Mouse (Mus musculus) embryonic facial prominence, embryonic 10.5 days (tissue): Measurements from ENCODE around the gene Wasf2. TPM values are rescaled to one million over a fixed set of nuclear protein-coding genes. Genes with fewer than 3 reads are reported as not detected.
A peak's percentile ranks its signal among the peaks of the same experiment; 100 is the strongest.

Source experiments
- DNase-seq: peaks from one replicate; pipeline ENCODE4 v3.0.0-alpha.2; 2017; ENCODE audit warnings: low spot score
- H3K27ac ChIP-seq: fragments of 300-500 bp; sonication (generic); replicated peaks from 2 replicates; pipeline ENCODE4 v1.5.1; 2016; ENCODE audit warnings: mild to moderate bottlenecking
- H3K27me3 ChIP-seq: fragments of 300-500 bp; sonication (generic); replicated peaks from 2 replicates; pipeline ENCODE4 v1.6.1; 2016; ENCODE audit warnings: low read depth, mild to moderate bottlenecking; ENCODE audit not compliant: poor library complexity, severe bottlenecking
- H3K36me3 ChIP-seq: fragments of 300-500 bp; sonication (generic); replicated peaks from 2 replicates; pipeline ENCODE4 v1.6.1; 2016; ENCODE audit warnings: mild to moderate bottlenecking, moderate library complexity
- H3K4me1 ChIP-seq: fragments of 300-500 bp; sonication (generic); 2 replicates; pipeline ENCODE4 v1.6.1; 2016
- H3K4me3 ChIP-seq: fragments of 300-500 bp; sonication (generic); 2 replicates; pipeline ENCODE4 v1.5.1; 2016; ENCODE audit warnings: mild to moderate bottlenecking, moderate library complexity
- H3K9me3 ChIP-seq: fragments of 300-500 bp; sonication (generic); 2 replicates; pipeline ENCODE4 v1.6.1; 2016; ENCODE audit warnings: mild to moderate bottlenecking
- whole genome bisulfite sequencing: fragments of 180-500 bp; shearing (Covaris S2); methylation state at CpG from one replicate; pipeline ENCODE4 v1.1.7; 2016; 5-methylcytosine and 5-hydroxymethylcytosine counted together
- polyA plus RNA-seq: library from polyadenylated mRNA; unstranded; fragments of >200 nt; fragmentation: Nextera tagmentation; extraction: Ambion mirVana; gene quantifications from 2 replicates; pipeline ENCODE4 v1.2.1, GENCODE M21; 2016

The Wasf2 gene
- polyA plus RNA-seq, 1 experiment from 2014 or later, result 73.0 TPM

DNA sequence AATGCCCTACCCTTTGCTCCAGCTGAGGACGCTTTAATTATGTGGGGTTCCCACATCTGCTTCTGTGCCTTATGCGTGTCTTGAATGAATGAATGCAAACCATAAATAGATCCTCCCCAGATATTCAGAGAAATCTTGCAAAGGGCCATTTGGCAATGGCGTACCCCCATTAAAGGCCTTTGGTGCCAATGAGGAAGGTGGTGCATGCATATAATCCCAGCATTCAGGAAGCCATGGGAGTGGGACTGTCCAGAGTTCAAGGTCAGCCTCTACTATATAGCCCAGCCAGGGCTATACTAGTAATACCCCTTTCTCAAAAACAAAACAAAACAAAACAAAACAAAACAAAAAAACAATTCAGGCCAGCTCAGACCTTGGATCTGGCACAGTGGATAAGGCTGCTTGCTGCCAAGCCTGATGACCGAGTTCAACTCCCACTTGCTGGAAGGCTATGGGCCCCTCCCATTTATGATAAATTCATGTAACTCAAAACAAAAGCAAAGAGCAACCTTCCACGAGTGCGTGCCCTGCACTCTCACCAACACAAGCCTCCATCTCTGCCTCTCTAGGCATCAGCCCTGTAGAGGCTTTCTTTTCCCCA lies 11.4 kb upstream of the Wasf2 start:
- H3K4me1 ChIP-seq, result peaks cover 65% of the 10 kb centered on the region
- H3K27ac ChIP-seq, result 0 out of 2 replicates have a peak overlapping the region, but pooled peaks have one; percentile 19

GRCm38 (mm10) chr4:133119579-133119978 lies 10.7 kb upstream of the Wasf2 start:
- no peaks in the 10 kb centered on the region; the same call in 1 of the 2 replicates for H3K9me3 ChIP-seq
- H3K4me1 ChIP-seq, result peaks cover 65% of the 10 kb centered on the region
- no peak for DNase-seq
- 88% methylated on average over 6 of the region's 6 CpGs for WGBS
- H3K27ac ChIP-seq, result no peak overlapping the region
- H3K36me3 ChIP-seq, result no peaks in the 10 kb centered on the region
- H3K27me3 ChIP-seq, result no peaks in the 10 kb centered on the region
- H3K4me3 ChIP-seq, result no peak overlapping the region

More for the DNA sequence above, 11.4 kb upstream of the Wasf2 start:
- Histone ChIP-seq H3K36me3 (no peaks in the 10 kb centered on the region), H3K9me3 (no peaks in the 10 kb centered on the region), H3K4me3 (no peak overlapping the region), H3K27me3 (no peaks in the 10 kb centered on the region)
- DNase-seq, result no peak
- 88% methylated on average over 6 of the region's 6 CpGs for WGBS

DNA sequence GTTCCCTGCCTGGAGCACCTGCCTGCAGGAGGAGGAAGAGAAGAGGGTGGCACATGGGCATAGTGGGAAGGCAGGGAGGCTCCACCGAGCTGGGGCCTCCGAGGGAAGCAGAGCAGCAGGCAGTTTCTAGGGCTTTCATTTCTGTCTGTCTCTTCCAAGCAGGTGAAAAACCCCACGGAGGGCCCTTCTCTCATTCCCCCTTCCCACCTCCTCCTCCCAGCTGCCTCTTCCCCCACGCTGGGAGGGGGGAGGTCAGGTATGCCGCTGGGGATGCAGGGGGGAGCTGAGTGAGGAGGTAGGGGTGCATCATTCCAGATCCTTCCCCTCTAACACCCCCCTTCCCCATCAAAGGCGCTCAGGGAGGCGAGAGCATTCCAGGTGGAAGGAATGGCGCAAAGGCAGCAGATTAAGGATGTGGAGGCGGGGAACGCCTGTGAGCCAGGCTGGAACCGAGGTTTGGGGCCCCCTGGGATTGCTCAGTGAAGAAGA lies 9.4 kb upstream of the Wasf2 start:
- H3K27me3 ChIP-seq, result no peaks in the 10 kb centered on the region
- WGBS, result 8% methylated on average over 11 of the region's 11 CpGs
- H3K36me3 ChIP-seq, result no peaks in the 10 kb centered on the region
- DNase-seq, result peak; percentile 23
- H3K4me1 ChIP-seq, result peaks cover 57% of the 10 kb centered on the region
- H3K9me3 ChIP-seq, result no peaks in the 10 kb centered on the region; the same call in 1 of the 2 replicates
- peak overlapping the region; percentile 30; the same call in 1 of the 2 replicates for H3K4me3 ChIP-seq
- peak overlapping the region; percentile 72 for H3K27ac ChIP-seq

DNA sequence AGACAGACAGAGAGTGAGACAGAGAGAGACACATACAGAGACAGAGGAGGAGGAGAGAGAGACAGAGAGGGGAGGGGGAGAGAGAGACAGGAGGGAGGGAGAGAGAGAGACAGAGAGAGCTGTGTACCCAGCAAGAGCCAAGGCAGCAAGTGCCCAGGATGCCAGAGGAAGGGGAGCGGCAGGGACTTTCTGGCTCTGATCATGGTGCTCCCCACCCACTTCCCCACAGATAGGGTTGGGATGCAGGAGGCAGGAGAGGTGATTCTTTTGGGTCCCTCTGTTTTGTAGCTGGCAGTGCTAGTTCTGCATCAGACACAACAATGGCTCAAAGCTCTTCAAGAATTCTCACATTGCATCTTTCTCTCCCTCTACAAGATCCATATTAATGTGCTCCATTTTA lies 8.9 kb upstream of the Wasf2 start:
- WGBS, result 71% methylated on average over 1 of the region's 1 CpGs
- H3K4me1 ChIP-seq, result peaks cover 52% of the 10 kb centered on the region
- H3K4me3 ChIP-seq, result 0 out of 2 replicates have a peak overlapping the region, but pooled peaks have one; percentile 30
- 0 out of 2 replicates have a peak overlapping the region, but pooled peaks have one; percentile 72 for H3K27ac ChIP-seq
- H3K36me3 ChIP-seq, result no peaks in the 10 kb centered on the region
- DNase-seq, result no peak
- no peaks in the 10 kb centered on the region; the same call in 1 of the 2 replicates for H3K9me3 ChIP-seq
- no peaks in the 10 kb centered on the region for H3K27me3 ChIP-seq

DNA sequence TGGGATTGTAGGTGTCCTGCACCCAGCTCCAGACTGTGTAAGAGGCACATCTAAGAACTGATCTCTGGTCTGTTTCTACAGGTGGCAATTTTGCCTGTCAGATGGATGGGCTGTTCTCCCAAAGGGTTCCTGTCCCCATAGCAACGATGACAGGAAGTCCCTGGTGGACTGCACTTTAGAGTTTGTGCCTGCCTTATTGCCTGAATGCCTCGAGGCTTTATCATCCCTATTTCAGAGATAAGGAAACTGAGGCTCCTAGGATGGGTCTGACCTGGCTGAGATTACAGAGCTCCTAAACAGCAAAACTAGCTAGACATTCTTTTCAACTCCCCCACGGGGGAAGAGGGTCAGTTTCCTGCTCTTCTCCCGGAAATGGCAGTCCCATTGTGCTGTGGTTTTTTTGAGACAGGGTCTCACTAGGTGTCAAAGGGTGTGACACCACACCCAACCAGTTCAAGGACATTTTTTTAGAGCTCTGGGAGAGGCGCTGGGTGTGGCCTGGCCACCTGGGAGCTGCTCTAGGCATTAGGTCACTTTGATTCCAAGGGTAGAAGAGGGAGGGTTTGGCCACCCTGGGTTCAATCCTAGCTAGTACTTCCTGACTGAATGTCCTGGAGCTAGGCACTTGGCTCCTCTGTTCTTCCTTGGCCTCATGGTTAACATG lies 8.2 kb upstream of the Wasf2 start:
- peaks cover 45% of the 10 kb centered on the region for H3K4me1 ChIP-seq
- WGBS, result 40% methylated on average over 5 of the region's 5 CpGs
- no peak overlapping the region for H3K27ac ChIP-seq
- no peak overlapping the region for H3K4me3 ChIP-seq
- H3K27me3 ChIP-seq, result no peaks in the 10 kb centered on the region
- no peaks in the 10 kb centered on the region; the same call in 1 of the 2 replicates for H3K9me3 ChIP-seq
- H3K36me3 ChIP-seq, result no peaks in the 10 kb centered on the region
- no peak for DNase-seq

GRCm38 (mm10) chr4:133127079-133127478 lies 3.2 kb upstream of the Wasf2 start:
- 89% methylated on average over 3 of the region's 3 CpGs for WGBS
- no peak for DNase-seq
- H3K27me3 ChIP-seq, result no peaks in the 10 kb centered on the region

GRCm38 (mm10) chr4:133127894-133128293 lies 2.4 kb upstream of the Wasf2 start:
- Histone ChIP-seq H3K4me3 (no peak overlapping the region), H3K36me3 (no peaks in the 10 kb centered on the region), H3K9me3 (no peaks in the 10 kb centered on the region; the same call in 1 of the 2 replicates), H3K27me3 (no peaks in the 10 kb centered on the region), H3K4me1 (peaks cover 29% of the 10 kb centered on the region), H3K27ac (no peak overlapping the region)
- no peak for DNase-seq
- 80% methylated on average over 4 of the region's 4 CpGs for WGBS

More at GRCm38 (mm10) chr4:133127079-133127478, 3.2 kb upstream of the Wasf2 start:
- no peak overlapping the region for H3K4me3 ChIP-seq
- H3K27ac ChIP-seq, result no peak overlapping the region
- no peaks in the 10 kb centered on the region for H3K36me3 ChIP-seq
- peaks cover 27% of the 10 kb centered on the region for H3K4me1 ChIP-seq
- no peaks in the 10 kb centered on the region; the same call in 1 of the 2 replicates for H3K9me3 ChIP-seq

- H3K4me1 ChIP-seq, result peaks cover 31% of the 10 kb centered on the region
- H3K4me3 ChIP-seq, result peak overlapping the region; percentile 97
- no peak for DNase-seq
- peaks cover 9% of the 10 kb centered on the region for H3K36me3 ChIP-seq
- 54% methylated on average over 11 of the region's 11 CpGs for WGBS
- H3K27ac ChIP-seq, result peak overlapping the region; percentile 95
- H3K9me3 ChIP-seq, result 0 out of 2 replicates have a peak, but pooled peaks cover 2% of the 10 kb centered on the region
- H3K27me3 ChIP-seq, result no peaks in the 10 kb centered on the region
These were observed 914 bp upstream of the Wasf2 start for GRCm38 (mm10) chr4:133129391-133129790.

- Histone ChIP-seq H3K27me3 (no peaks in the 10 kb centered on the region), H3K9me3 (0 out of 2 replicates have a peak, but pooled peaks cover 2% of the 10 kb centered on the region), H3K36me3 (peaks cover 18% of the 10 kb centered on the region), H3K4me1 (peaks cover 31% of the 10 kb centered on the region), H3K4me3 (peak overlapping the region; percentile 97), H3K27ac (peak overlapping the region; percentile 95)
- DNase-seq, result peak; percentile 47
- WGBS, result 3% methylated on average over 17 of the region's 17 CpGs
These were observed 811 bp downstream of the Wasf2 start for GRCm38 (mm10) chr4:133130890-133131741.

DNA sequence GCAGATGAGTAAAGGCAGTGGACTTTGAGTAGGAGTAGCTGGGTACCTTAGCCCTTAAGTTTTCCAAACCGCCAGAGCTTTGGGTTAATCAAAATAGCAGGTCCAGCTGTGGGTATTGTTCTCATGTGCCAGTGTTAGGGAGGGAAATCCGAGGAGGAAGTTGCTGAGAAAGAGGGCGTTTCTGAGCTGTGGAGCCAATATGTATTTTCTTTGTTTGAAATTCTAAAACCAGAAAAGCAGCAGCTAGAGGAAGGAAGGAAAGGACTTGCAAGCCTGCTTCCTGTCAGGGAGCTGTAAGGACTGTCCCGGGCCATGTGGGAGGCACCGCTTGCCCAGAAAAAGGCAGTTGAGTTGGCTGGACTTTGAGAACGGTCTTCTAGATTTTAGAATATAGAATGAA lies 1.7 kb downstream of the Wasf2 start:
- DNase-seq, result peak; percentile 45
- Histone ChIP-seq H3K36me3 (peaks cover 18% of the 10 kb centered on the region), H3K9me3 (0 out of 2 replicates have a peak, but pooled peaks cover 2% of the 10 kb centered on the region), H3K27ac (peak overlapping the region; percentile 95), H3K4me1 (peaks cover 31% of the 10 kb centered on the region), H3K27me3 (no peaks in the 10 kb centered on the region), H3K4me3 (peak overlapping the region; percentile 97)
- WGBS, result 22% methylated on average over 6 of the region's 6 CpGs

DNA sequence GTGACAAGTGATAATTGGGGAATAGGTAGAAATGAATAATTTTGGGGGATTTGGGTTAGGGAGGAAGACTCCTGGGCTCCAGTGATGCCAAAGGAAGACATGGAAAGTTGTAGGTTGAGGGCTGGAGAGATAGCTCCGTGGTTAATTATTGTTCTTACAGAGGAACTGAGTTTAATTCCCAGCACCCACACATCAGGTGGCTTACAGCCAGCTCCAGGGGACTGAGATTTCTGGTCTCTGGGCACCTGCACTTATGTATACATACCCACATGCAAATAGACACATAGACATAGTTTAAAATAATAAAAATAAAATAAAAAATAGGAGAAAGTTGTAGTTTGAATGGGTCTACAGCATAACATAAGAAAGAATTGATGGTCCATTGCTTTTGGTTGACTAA lies 6.6 kb downstream of the Wasf2 start:
- Histone ChIP-seq H3K27ac (no peak overlapping the region), H3K36me3 (peaks cover 45% of the 10 kb centered on the region), H3K27me3 (no peaks in the 10 kb centered on the region), H3K9me3 (peaks cover 4% of the 10 kb centered on the region; the same call in 1 of the 2 replicates), H3K4me3 (no peak overlapping the region), H3K4me1 (peaks cover 9% of the 10 kb centered on the region)
- no peak for DNase-seq
- 69% methylated on average over 1 of the region's 1 CpGs for WGBS

DNA sequence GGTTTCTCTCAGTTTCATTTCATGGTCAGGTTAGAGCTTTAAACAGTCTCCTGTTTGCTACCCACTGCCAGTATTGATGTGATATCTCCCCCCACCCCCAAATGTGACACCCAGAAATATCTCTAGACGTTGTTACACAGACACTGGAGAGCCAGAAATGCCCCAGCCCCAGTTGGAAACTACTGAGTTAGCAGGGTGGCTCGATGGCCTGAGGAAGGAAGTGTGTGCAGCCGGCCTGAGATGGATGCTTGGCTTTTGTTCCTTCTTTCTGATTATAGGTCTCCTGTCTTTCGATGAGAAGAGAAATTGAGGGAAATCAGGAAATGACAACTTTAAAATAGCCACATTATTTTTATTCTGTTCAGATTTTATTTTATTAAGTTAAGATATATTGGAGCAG lies 8.7 kb downstream of the Wasf2 start:
- peaks cover 4% of the 10 kb centered on the region; the same call in 1 of the 2 replicates for H3K9me3 ChIP-seq
- H3K27me3 ChIP-seq, result no peaks in the 10 kb centered on the region
- H3K4me3 ChIP-seq, result no peak overlapping the region
- H3K4me1 ChIP-seq, result no peaks in the 10 kb centered on the region
- H3K36me3 ChIP-seq, result peaks cover 40% of the 10 kb centered on the region
- 95% methylated on average over 4 of the region's 4 CpGs for WGBS
- no peak overlapping the region for H3K27ac ChIP-seq
- no peak for DNase-seq
